Mouse (Mus musculus) urinary bladder, postnatal 36 days (tissue): ENCODE results near the gene Hcn1.

Experiments used
- DNase-seq, 2 experiments: peaks; one replicate each; pipeline ENCODE4 v3.0.0; 2022; ENCODE audit warnings: low spot score in 2 of 2, mixed read lengths in 1 of 2

Gene Hcn1

GRCm38 (mm10) chr13:118023381-118023780 is 421.3 kb downstream of the Hcn1 start:
- DNase-seq = no peak

GRCm38 (mm10) chr13:118026510-118026909 is 424.4 kb downstream of the Hcn1 start:
- no peak for DNase-seq

DNA sequence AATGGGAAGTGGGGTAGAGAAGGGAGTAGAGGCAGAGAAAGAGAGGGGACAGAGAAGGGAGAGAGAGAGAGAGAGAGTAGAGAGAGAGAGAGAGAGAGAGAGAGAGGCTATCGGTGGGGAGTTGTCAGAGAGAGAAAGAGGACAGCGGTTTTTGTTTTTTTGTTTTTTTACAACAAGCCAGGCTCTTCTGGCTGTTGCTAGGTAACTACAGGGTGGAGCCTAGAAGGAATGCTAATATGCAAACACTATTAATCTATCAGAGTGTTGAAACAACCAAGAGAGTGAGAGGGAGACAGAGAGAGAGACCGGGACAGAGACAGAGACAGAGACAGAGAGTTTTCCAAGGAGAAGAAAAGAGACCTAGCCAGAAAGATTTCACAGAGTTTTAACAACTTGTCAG is 425.7 kb downstream of the Hcn1 start:
- DNase-seq = no peak

GRCm38 (mm10) chr13:118028662-118029061 is 426.5 kb downstream of the Hcn1 start:
- DNase-seq = no peak

DNA sequence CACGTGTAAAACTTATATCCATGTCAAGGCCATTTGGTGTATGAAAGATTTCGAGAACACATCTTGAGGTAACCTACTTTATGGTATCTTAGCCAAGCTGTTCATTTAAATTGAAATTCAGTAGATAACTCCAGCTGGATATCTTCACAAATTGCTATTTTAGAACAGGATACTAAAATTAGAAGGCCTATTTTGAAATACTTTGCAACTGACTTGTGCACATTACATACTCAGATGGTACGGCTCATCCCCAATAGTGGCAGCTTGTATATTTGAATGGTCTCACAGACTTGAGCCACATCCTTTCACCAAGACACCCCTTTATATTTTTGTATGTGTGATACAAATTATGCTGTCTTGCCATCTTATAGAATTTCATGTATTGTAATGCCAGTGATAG is 427.5 kb downstream of the Hcn1 start:
- DNase-seq = no peak

DNA sequence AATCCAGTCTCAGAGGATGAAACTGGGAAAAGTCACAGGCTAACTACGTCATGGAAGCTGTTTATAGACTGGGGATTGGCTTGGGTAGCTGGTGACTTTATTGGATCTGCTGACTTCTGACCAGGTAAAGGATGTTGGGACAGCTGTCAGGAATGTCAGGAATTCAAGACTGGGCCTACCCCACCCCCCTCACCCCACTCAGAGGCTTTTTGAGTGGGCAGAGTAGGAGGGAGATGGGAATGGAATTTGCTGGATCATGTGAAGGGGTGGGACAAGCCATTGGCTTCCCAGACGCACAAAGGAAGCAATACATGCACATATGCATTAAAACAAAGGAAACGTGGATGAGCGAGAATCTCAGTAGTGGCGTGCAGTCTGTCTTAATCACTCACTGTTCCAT is 433.5 kb downstream of the Hcn1 start:
- no peak for DNase-seq
